Mouse (Mus musculus) skeletal muscle tissue, adult 2 months (tissue): ENCODE data around the gene Ghrl.
"Not testable (repeated sequence)": the region's sequence is repeated elsewhere in the genome, so short reads cannot be mapped to it uniquely, and the experiment has no call there.

Experiments
- DNase-seq: peaks from one replicate; pipeline ENCODE4 v3.0.0-alpha.2; 2012; ENCODE audit warnings: low read depth, low spot score

The Ghrl gene

GRCm38 (mm10) chr6:113696582-113697221 lies 23.0 kb downstream of the Ghrl start, which contains the start of gene Tatdn2:
Tatdn2 (plus strand) TSS chr6:113697050.
- peak; percentile 98 for DNase-seq

GRCm38 (mm10) chr6:113695766-113696355 lies 23.8 kb downstream of the Ghrl start:
- DNase-seq, result no peak

GRCm38 (mm10) chr6:113695203-113695602 lies 24.5 kb downstream of the Ghrl start:
- DNase-seq, result no peak

GRCm38 (mm10) chr6:113693377-113693776 lies 26.3 kb downstream of the Ghrl start:
- DNase-seq, result no peak

- DNase-seq, result no peak
These were observed 27.0 kb downstream of the Ghrl start for GRCm38 (mm10) chr6:113692661-113693133.

- DNase-seq, result no peak
These were observed 28.6 kb downstream of the Ghrl start for GRCm38 (mm10) chr6:113691084-113691462.

- DNase-seq, result no peak
These were observed 29.1 kb downstream of the Ghrl start for GRCm38 (mm10) chr6:113690400-113691083.

- DNase-seq, result no peak
These were observed 29.7 kb downstream of the Ghrl start for GRCm38 (mm10) chr6:113690008-113690399.

GRCm38 (mm10) chr6:113686551-113687125 lies 33.0 kb downstream of the Ghrl start:
- DNase-seq, result no peak

GRCm38 (mm10) chr6:113683081-113683825 lies 36.4 kb downstream of the Ghrl start:
- no peak for DNase-seq

GRCm38 (mm10) chr6:113681271-113681670 lies 38.4 kb downstream of the Ghrl start:
- DNase-seq, result peak; percentile 61

GRCm38 (mm10) chr6:113679993-113680566 lies 39.6 kb downstream of the Ghrl start:
- no peak for DNase-seq

- DNase-seq, result no peak
These were observed 41.3 kb downstream of the Ghrl start for GRCm38 (mm10) chr6:113678246-113679012.

- no peak for DNase-seq
These were observed 42.5 kb downstream of the Ghrl start for GRCm38 (mm10) chr6:113677070-113677734.

- no peak for DNase-seq
These were observed 43.7 kb downstream of the Ghrl start for GRCm38 (mm10) chr6:113675991-113676390.

- DNase-seq, result no peak
These were observed 44.4 kb downstream of the Ghrl start for GRCm38 (mm10) chr6:113675234-113675633.

- no peak for DNase-seq
These were observed 46.7 kb downstream of the Ghrl start for GRCm38 (mm10) chr6:113672989-113673388.

- not testable (repeated sequence) for DNase-seq
These were observed 47.7 kb downstream of the Ghrl start for GRCm38 (mm10) chr6:113672029-113672428.

- DNase-seq, result peak; percentile 73
These were observed 49.9 kb downstream of the Ghrl start for GRCm38 (mm10) chr6:113669821-113670220.
